In genomic region chr5:124234778-124235177, GRCm38 (mm10) we compare ENCODE assay signal across 17 mouse cellular contexts. TPM values are rescaled to one million over a fixed set of nuclear protein-coding genes. Genes with fewer than 3 reads are reported as not detected.
DNase-seq lines count a peak whose midpoint lies in the region; ATAC-seq and TF ChIP-seq lines count a peak whose summit lies in the region.
"Had no signal": no experiment of that assay in that cellular context is flagged by ENCODE, and none has a peak within 500 bp of the region (broad histone marks: within the 10 kb centered on the region; RNA-seq: fewer than 3 reads in every experiment).

No protein-coding gene starts in this region.

- H3K4me3 ChIP-seq in gastrocnemius, adult 2 months = no peak overlapping the region
- no peak overlapping the region for H3K4me3 ChIP-seq in layer of hippocampus, adult 2 months
- no peak overlapping the region for H3K4me3 ChIP-seq in stomach, embryonic 15.5 days (replicated peaks)
- H3K4me3 ChIP-seq in stomach, postnatal 0 days (ENCODE audit: low read depth, low read length) = no peak overlapping the region
- no peak overlapping the region for H3K4me3 ChIP-seq in stomach, embryonic 16.5 days (replicated peaks; ENCODE audit: low read length)
- H3K4me3 ChIP-seq: forebrain, embryonic 15.5 days; intestine, embryonic 15.5 days; neural tube, embryonic 12.5 days had no signal

- H3K36me3 ChIP-seq in stomach, embryonic 15.5 days = no peaks in the 10 kb centered on the region
- H3K36me3 ChIP-seq in stomach, postnatal 0 days (ENCODE audit: control insufficient read depth, insufficient read depth, low read length) = no peaks in the 10 kb centered on the region
- no peaks in the 10 kb centered on the region for H3K36me3 ChIP-seq in stomach, embryonic 16.5 days (ENCODE audit: control insufficient read depth, insufficient read depth, low read length)
- H3K36me3 ChIP-seq: forebrain, embryonic 15.5 days; intestine, embryonic 15.5 days; neural tube, embryonic 12.5 days had no signal

- TF ChIP-seq CTCF in gastrocnemius, adult 2 months (IDR thresholded peaks at IDR 0.05) = no peak
- TF ChIP-seq CTCF in layer of hippocampus, adult 2 months (conservative IDR thresholded peaks at IDR 0.05) = no peak
- no peak for TF ChIP-seq CTCF in stomach, postnatal 0 days (IDR thresholded peaks at IDR 0.05; ENCODE audit: low read depth)

- no peaks in the 10 kb centered on the region for H3K27me3 ChIP-seq in stomach, embryonic 15.5 days (replicated peaks)
- H3K27me3 ChIP-seq in stomach, postnatal 0 days (ENCODE audit: control insufficient read depth, insufficient read depth, low read length) = no peaks in the 10 kb centered on the region
- H3K27me3 ChIP-seq in stomach, embryonic 16.5 days (ENCODE audit: control insufficient read depth, insufficient read depth, low read length) = no peaks in the 10 kb centered on the region
- H3K27me3 ChIP-seq: forebrain, embryonic 15.5 days; intestine, embryonic 15.5 days; neural tube, embryonic 12.5 days had no signal

- H3K9me3 ChIP-seq in stomach, embryonic 15.5 days = no peaks in the 10 kb centered on the region
- no peaks in the 10 kb centered on the region for H3K9me3 ChIP-seq in stomach, postnatal 0 days (ENCODE audit: control insufficient read depth, low read length)
- no peaks in the 10 kb centered on the region for H3K9me3 ChIP-seq in stomach, embryonic 16.5 days (replicated peaks; ENCODE audit: control insufficient read depth, low read length)
- H3K9me3 ChIP-seq: forebrain, embryonic 15.5 days; intestine, embryonic 15.5 days; neural tube, embryonic 12.5 days had no signal

- intact Hi-C loops in gastrocnemius, adult 2 months (cut with DNase I) = no loop called here

- no peak overlapping the region for H3K4me2 ChIP-seq in stomach, embryonic 15.5 days
- no peak overlapping the region for H3K4me2 ChIP-seq in stomach, postnatal 0 days (replicated peaks; ENCODE audit: low read depth)
- H3K4me2 ChIP-seq in stomach, embryonic 16.5 days (ENCODE audit: low read depth, low read length) = no peak overlapping the region
- H3K4me2 ChIP-seq: forebrain, embryonic 15.5 days; intestine, embryonic 15.5 days; neural tube, embryonic 12.5 days had no signal

- peak overlapping the region; percentile 82 for H3K27ac ChIP-seq in gastrocnemius, adult 2 months
- H3K27ac ChIP-seq in layer of hippocampus, adult 2 months = peak overlapping the region; percentile 79
- H3K27ac ChIP-seq in stomach, embryonic 15.5 days = 0 out of 2 replicates have a peak overlapping the region, but pooled peaks have one; percentile 27
- H3K27ac ChIP-seq in stomach, postnatal 0 days (replicated peaks) = no peak overlapping the region
- peak overlapping the region; percentile 15; the same call in 1 of the 2 replicates for H3K27ac ChIP-seq in stomach, embryonic 16.5 days (ENCODE audit: low read length)
- H3K27ac ChIP-seq: forebrain, embryonic 15.5 days; intestine, embryonic 15.5 days; neural tube, embryonic 12.5 days had no signal

- H3K4me1 ChIP-seq in stomach, embryonic 15.5 days = peaks cover 22% of the 10 kb centered on the region
- peaks cover 6% of the 10 kb centered on the region for H3K4me1 ChIP-seq in stomach, postnatal 0 days (replicated peaks; ENCODE audit: control insufficient read depth, insufficient read depth)
- H3K4me1 ChIP-seq in stomach, embryonic 16.5 days (ENCODE audit: control insufficient read depth, insufficient read depth, low read length) = peaks cover 22% of the 10 kb centered on the region

- H3K9ac ChIP-seq in stomach, embryonic 15.5 days = no peak overlapping the region
- H3K9ac ChIP-seq in stomach, postnatal 0 days (ENCODE audit: low read length) = no peak overlapping the region
- no peak overlapping the region for H3K9ac ChIP-seq in stomach, embryonic 16.5 days (ENCODE audit: low read length)
- H3K9ac ChIP-seq: forebrain, embryonic 15.5 days; intestine, embryonic 15.5 days; neural tube, embryonic 12.5 days had no signal

- ATAC-seq in stomach, embryonic 15.5 days (ENCODE audit: insufficient read depth, low FRiP score, low read depth) = no peak
- ATAC-seq in stomach, postnatal 0 days (ENCODE audit: low FRiP score, low TSS enrichment) = no peak
- ATAC-seq in stomach, embryonic 16.5 days (ENCODE audit: insufficient read depth, low FRiP score) = no peak
- ATAC-seq: activated CD4-positive, CD25-positive, alpha-beta regulatory T cell, adult 4 months; forebrain, embryonic 15.5 days had no signal

- WGBS in stomach, embryonic 15.5 days = 92% methylated on average over 6 of the region's 6 CpGs
- WGBS in stomach, postnatal 0 days = 94% methylated on average over 6 of the region's 6 CpGs
- WGBS in stomach, embryonic 16.5 days = 89% methylated on average over 6 of the region's 6 CpGs

- TF ChIP-seq EP300 in stomach, postnatal 0 days (optimal IDR thresholded peaks at IDR 0.05) = no peak

- DNase-seq in gastrocnemius, adult 2 months = peak; percentile 14
- no peak for DNase-seq in gastrocnemius, postnatal 25 days
- no peak for DNase-seq in layer of hippocampus, adult 2 months (ENCODE audit: low spot score in 2 of 2)
- no peak for DNase-seq in layer of hippocampus, postnatal 10 days (ENCODE audit: low spot score in 2 of 2)
- no peak for DNase-seq in stomach, postnatal 0 days (ENCODE audit: low spot score)
- no peak for DNase-seq in urinary bladder, postnatal 14 days (ENCODE audit: low spot score)
- DNase-seq: adrenal gland, postnatal 36 days; embryo, embryonic 11 days; kidney, postnatal 10 days; layer of hippocampus, adult 9-11 months; right cerebral cortex, postnatal 4 days had no signal

RNA-seq across cellular contexts. Expression of gene Pitpnm2, which starts 14.8 kb away (rescaled TPM):
- total RNA-seq in gastrocnemius, adult 2 months (2021) = 10 to 100 TPM; 18.1 to 28.4 TPM
- total RNA-seq in gastrocnemius, postnatal 25 days (2021) = 10 to 100 TPM; 16.7 to 17.6 TPM
- 100 to 1,000 TPM; 379 to 394 TPM for total RNA-seq in layer of hippocampus, adult 2 months (2021)
- total RNA-seq in layer of hippocampus, postnatal 10 days (2021) = 100 to 1,000 TPM; 125 to 126 TPM
- 5.1 and 5.2 TPM in 2 replicates for polyA plus RNA-seq in stomach, embryonic 15.5 days (2015; fragmentation: Nextera tagmentation; extraction: Ambion mirVana)
- 1.8 and 2.3 TPM in 2 replicates for polyA plus RNA-seq in stomach, postnatal 0 days (2015; fragmentation: Nextera tagmentation; extraction: Ambion mirVana)
- 2.4 and 2.6 TPM in 2 replicates for polyA plus RNA-seq in stomach, embryonic 16.5 days (2015; fragmentation: Nextera tagmentation; extraction: Ambion mirVana)

Comparison
In these comparisons a context has a peak if more than half of its experiments do, and no peak if none do; other contexts are left out.
1. RNA of gene Pitpnm2, which starts 14.8 kb away (total RNA-seq): 379 to 394 TPM in layer of hippocampus, adult 2 months and 125 to 126 TPM in layer of hippocampus, postnatal 10 days; 18.1 to 28.4 TPM in gastrocnemius, adult 2 months and 16.7 to 17.6 TPM in gastrocnemius, postnatal 25 days; every median in the first group is over 4 times any median in the second.